Mouse (Mus musculus): ENCODE data around the gene Atp6v0e2. TPM values are rescaled to one million over a fixed set of nuclear protein-coding genes. Genes with fewer than 3 reads are reported as not detected.

Gene Atp6v0e2
- polyA plus RNA-seq, 1 experiment from 2014 or later, result 23.3 TPM

GRCm38 (mm10) chr6:48534913-48535312 lies 2.5 kb upstream of the Atp6v0e2 start:
- H3K4me1 ChIP-seq (ENCODE audit: control insufficient read depth, insufficient read depth, low read length), result peaks cover 9% of the 10 kb centered on the region; the same call in 1 of the 2 replicates
- H3K9ac ChIP-seq (ENCODE audit: low read length), result no peak overlapping the region
- H3K27me3 ChIP-seq (ENCODE audit: control insufficient read depth, insufficient read depth, low read length), result no peaks in the 10 kb centered on the region
- H3K4me2 ChIP-seq (ENCODE audit: low read depth, low read length), result no peak overlapping the region
- WGBS, result 84% methylated on average over 8 of the region's 8 CpGs
- ATAC-seq (ENCODE audit: insufficient read depth, low FRiP score), result no peak
- H3K27ac ChIP-seq (ENCODE audit: low read length), result no peak overlapping the region
- no peaks in the 10 kb centered on the region for H3K36me3 ChIP-seq (ENCODE audit: control insufficient read depth, insufficient read depth, low read length)
- no peak overlapping the region for H3K4me3 ChIP-seq (replicated peaks; ENCODE audit: low read length)
- H3K9me3 ChIP-seq (replicated peaks; ENCODE audit: control insufficient read depth, low read length), result no peaks in the 10 kb centered on the region

DNA sequence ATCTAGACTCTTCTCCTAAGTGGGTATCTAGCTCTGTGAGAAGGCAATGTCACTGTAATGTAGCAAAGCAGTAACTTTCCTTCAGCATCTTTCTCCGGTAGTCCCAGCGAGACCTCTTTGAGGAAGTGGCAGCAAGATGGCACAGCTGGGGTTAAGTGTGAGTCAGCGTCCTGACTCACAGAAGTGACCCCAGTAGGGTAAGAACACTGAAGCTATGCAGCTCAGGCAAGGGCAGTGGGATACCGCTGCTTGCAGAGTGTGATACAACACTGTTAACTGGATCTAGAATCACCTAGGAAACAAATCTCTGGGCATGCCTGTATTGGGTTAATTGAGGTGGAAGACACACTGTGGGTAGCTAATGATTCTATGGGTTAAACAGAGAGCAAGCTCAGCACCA lies 1.3 kb upstream of the Atp6v0e2 start:
- 59% methylated on average over 4 of the region's 4 CpGs for WGBS
- no peak for ATAC-seq (ENCODE audit: insufficient read depth, low FRiP score)

DNA sequence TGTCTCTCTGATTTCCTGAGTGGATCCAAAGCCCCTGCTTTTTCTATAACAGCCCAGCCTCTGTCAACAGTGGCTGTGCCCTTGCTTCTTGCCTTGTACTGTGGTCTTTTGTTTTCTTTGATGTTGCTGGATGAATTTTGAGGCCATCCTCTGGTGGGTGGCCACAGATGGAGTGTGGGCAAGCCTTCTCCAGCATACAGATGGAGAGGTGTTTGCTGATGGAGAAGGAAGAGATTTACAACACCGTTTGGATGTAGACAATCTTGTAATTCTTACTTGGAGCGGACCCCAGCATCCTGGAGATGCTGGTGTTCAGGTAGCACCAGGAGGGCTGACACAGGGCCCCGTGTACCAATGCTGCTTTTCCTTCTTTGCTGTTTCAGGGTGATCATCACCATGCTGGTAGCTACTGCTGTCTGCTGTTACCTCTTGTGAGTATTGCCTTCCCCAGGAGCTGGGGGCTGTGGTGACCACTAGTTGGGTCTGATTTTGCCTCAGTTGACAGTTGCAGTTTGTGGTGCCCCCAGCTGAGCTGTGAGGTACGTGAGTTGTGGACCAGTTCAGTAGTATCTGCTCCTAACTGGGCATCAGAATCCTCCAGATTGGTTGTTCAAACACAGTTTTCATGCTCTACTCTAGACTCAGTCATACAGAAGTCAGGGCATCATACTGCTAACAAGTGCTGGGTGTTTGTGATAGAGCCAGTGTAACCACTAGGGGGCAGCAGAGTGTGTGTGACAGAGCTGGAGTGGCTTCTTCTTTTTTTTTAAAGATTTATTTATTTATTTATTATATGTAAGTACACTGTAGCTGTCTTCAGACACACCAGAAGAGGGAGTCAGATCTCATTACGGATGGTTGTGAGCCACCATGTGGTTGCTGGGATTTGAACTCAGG lies 1.7 kb downstream of the Atp6v0e2 start:
- H3K4me2 ChIP-seq (ENCODE audit: low read depth, low read length), result no peak overlapping the region
- no peak overlapping the region for H3K27ac ChIP-seq (ENCODE audit: low read length)
- no peak overlapping the region for H3K4me3 ChIP-seq (replicated peaks; ENCODE audit: low read length)
- H3K9ac ChIP-seq (ENCODE audit: low read length), result 0 out of 2 replicates have a peak overlapping the region, but pooled peaks have one; percentile 20
- H3K27me3 ChIP-seq (ENCODE audit: control insufficient read depth, insufficient read depth, low read length), result no peaks in the 10 kb centered on the region
- no peak for ATAC-seq (ENCODE audit: insufficient read depth, low FRiP score)
- WGBS, result 75% methylated on average over 5 of the region's 5 CpGs
- no peaks in the 10 kb centered on the region for H3K36me3 ChIP-seq (ENCODE audit: control insufficient read depth, insufficient read depth, low read length)
- H3K9me3 ChIP-seq (replicated peaks; ENCODE audit: control insufficient read depth, low read length), result no peaks in the 10 kb centered on the region
- peaks cover 16% of the 10 kb centered on the region; the same call in 1 of the 2 replicates for H3K4me1 ChIP-seq (ENCODE audit: control insufficient read depth, insufficient read depth, low read length)

More for the DNA sequence above, 1.3 kb upstream of the Atp6v0e2 start:
- H3K4me2 ChIP-seq (ENCODE audit: low read depth, low read length), result no peak overlapping the region
- no peaks in the 10 kb centered on the region for H3K9me3 ChIP-seq (replicated peaks; ENCODE audit: control insufficient read depth, low read length)
- H3K27me3 ChIP-seq (ENCODE audit: control insufficient read depth, insufficient read depth, low read length), result no peaks in the 10 kb centered on the region
- no peak overlapping the region for H3K9ac ChIP-seq (ENCODE audit: low read length)
- H3K4me3 ChIP-seq (replicated peaks; ENCODE audit: low read length), result no peak overlapping the region
- no peak overlapping the region for H3K27ac ChIP-seq (ENCODE audit: low read length)
- peaks cover 9% of the 10 kb centered on the region; the same call in 1 of the 2 replicates for H3K4me1 ChIP-seq (ENCODE audit: control insufficient read depth, insufficient read depth, low read length)
- H3K36me3 ChIP-seq (ENCODE audit: control insufficient read depth, insufficient read depth, low read length), result no peaks in the 10 kb centered on the region

DNA sequence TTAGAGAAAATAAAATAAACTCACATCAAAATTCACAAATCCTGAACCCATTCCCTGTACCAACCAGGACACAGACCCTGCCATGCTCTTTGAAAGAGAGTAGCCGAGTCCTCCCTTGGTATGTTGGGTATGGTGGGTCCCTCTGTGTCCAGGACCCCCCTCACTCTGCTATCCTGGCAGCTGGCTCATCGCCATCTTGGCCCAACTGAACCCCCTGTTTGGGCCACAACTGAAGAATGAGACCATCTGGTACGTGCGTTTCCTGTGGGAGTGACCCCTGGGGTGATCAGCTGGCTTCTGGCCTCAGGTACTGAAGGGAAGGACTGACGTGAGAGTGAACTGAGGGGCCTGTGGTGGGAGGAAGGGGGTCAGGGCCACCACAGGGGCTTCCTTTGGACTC lies 2.4 kb downstream of the Atp6v0e2 start:
- H3K27ac ChIP-seq (ENCODE audit: low read length), result no peak overlapping the region
- H3K27me3 ChIP-seq (ENCODE audit: control insufficient read depth, insufficient read depth, low read length), result no peaks in the 10 kb centered on the region
- H3K9ac ChIP-seq (ENCODE audit: low read length), result no peak overlapping the region
- ATAC-seq (ENCODE audit: insufficient read depth, low FRiP score), result no peak
- peaks cover 16% of the 10 kb centered on the region; the same call in 1 of the 2 replicates for H3K4me1 ChIP-seq (ENCODE audit: control insufficient read depth, insufficient read depth, low read length)
- 65% methylated on average over 5 of the region's 5 CpGs for WGBS
- no peaks in the 10 kb centered on the region for H3K9me3 ChIP-seq (replicated peaks; ENCODE audit: control insufficient read depth, low read length)
- H3K4me2 ChIP-seq (ENCODE audit: low read depth, low read length), result no peak overlapping the region
- H3K4me3 ChIP-seq (replicated peaks; ENCODE audit: low read length), result no peak overlapping the region
- no peaks in the 10 kb centered on the region for H3K36me3 ChIP-seq (ENCODE audit: control insufficient read depth, insufficient read depth, low read length)

DNA sequence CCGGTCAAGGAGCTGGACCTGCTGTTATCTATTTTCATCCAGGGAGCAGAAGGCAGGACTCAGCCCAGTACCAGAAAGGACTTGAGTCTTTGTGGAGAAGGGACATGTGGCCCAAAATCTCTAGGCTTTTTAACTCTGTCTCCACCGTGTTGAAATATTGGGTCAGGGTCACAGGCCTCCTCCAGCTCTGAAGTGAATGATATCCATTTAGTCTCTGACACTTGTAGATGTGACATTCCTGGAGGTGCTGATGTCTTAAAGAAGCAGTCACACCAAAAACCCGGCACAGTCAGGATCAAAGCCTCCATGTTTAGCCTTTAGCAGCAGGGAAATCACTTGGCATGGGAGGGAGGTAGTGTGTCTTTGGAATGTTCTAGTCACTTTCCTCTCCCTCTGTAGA lies 3.3 kb downstream of the Atp6v0e2 start:
- no peaks in the 10 kb centered on the region for H3K36me3 ChIP-seq (ENCODE audit: control insufficient read depth, insufficient read depth, low read length)
- no peak overlapping the region for H3K27ac ChIP-seq (ENCODE audit: low read length)
- no peaks in the 10 kb centered on the region for H3K27me3 ChIP-seq (ENCODE audit: control insufficient read depth, insufficient read depth, low read length)
- H3K9ac ChIP-seq (ENCODE audit: low read length), result no peak overlapping the region
- no peak overlapping the region for H3K4me3 ChIP-seq (replicated peaks; ENCODE audit: low read length)
- H3K4me2 ChIP-seq (ENCODE audit: low read depth, low read length), result no peak overlapping the region
- 42% methylated on average over 3 of the region's 3 CpGs for WGBS
- peaks cover 16% of the 10 kb centered on the region; the same call in 1 of the 2 replicates for H3K4me1 ChIP-seq (ENCODE audit: control insufficient read depth, insufficient read depth, low read length)
- no peaks in the 10 kb centered on the region for H3K9me3 ChIP-seq (replicated peaks; ENCODE audit: control insufficient read depth, low read length)
- no peak for ATAC-seq (ENCODE audit: insufficient read depth, low FRiP score)

DNA sequence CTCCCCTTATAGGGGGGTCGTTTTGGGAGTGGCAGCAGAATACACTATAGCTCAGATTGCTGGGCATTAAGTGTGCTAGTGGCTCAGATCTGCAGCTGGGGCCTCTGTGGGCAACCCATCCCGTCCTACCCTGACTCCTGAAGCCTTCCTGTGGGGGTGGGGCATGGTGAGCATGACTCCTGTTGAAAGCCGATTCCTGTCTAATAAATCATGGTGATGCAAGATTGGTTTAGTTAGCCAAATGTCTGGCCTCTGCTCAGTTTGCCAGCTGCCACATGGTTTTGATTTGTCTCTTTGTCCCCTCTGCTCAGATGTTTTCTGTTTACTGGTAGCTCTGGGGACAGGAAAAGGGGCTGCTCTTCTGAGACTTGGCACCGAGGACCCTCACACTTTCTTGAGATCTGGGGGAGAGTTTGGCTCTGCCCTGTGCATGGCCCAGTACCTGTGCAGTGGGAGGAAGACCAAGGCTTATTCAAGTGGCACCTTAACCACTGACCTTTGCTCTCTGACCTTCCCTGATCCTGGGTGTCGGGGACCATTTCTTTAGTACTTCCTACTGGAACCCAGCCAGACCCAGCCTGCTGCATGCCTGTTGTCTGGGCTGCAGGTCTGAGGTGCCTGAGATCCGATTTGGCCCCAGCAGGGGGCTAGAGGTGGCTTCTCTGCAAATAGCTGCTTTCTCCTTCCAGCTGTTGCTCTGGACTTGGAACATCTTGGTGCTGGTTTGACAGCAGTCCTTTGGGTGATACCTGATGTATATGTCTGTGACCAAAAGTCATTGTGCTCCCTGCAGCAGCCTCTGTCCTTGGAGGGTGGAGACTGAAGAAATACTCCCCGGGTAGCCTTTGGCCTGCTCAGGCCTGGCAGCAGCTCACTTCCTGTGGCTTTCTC lies 4.4 kb downstream of the Atp6v0e2 start:
- peaks cover 16% of the 10 kb centered on the region; the same call in 1 of the 2 replicates for H3K4me1 ChIP-seq (ENCODE audit: control insufficient read depth, insufficient read depth, low read length)
- H3K9me3 ChIP-seq (replicated peaks; ENCODE audit: control insufficient read depth, low read length), result no peaks in the 10 kb centered on the region
- no peak overlapping the region for H3K9ac ChIP-seq (ENCODE audit: low read length)
- H3K4me3 ChIP-seq (replicated peaks; ENCODE audit: low read length), result no peak overlapping the region
- H3K27me3 ChIP-seq (ENCODE audit: control insufficient read depth, insufficient read depth, low read length), result no peaks in the 10 kb centered on the region
- no peak overlapping the region for H3K4me2 ChIP-seq (ENCODE audit: low read depth, low read length)
- H3K36me3 ChIP-seq (ENCODE audit: control insufficient read depth, insufficient read depth, low read length), result no peaks in the 10 kb centered on the region
- H3K27ac ChIP-seq (ENCODE audit: low read length), result no peak overlapping the region
- WGBS, result 25% methylated on average over 7 of the region's 7 CpGs
- ATAC-seq (ENCODE audit: insufficient read depth, low FRiP score), result no peak

- WGBS, result 77% methylated on average over 3 of the region's 3 CpGs
- ATAC-seq (ENCODE audit: insufficient read depth, low FRiP score), result no peak
These were observed 5.2 kb downstream of the Atp6v0e2 start for GRCm38 (mm10) chr6:48542631-48543030.

GRCm38 (mm10) chr6:48545251-48545650 lies 7.8 kb downstream of the Atp6v0e2 start:
- no peaks in the 10 kb centered on the region for H3K27me3 ChIP-seq (ENCODE audit: control insufficient read depth, insufficient read depth, low read length)
- no peak overlapping the region for H3K9ac ChIP-seq (ENCODE audit: low read length)
- H3K9me3 ChIP-seq (replicated peaks; ENCODE audit: control insufficient read depth, low read length), result no peaks in the 10 kb centered on the region
- no peak for ATAC-seq (ENCODE audit: insufficient read depth, low FRiP score)
- no peak overlapping the region for H3K4me2 ChIP-seq (ENCODE audit: low read depth, low read length)
- H3K27ac ChIP-seq (ENCODE audit: low read length), result no peak overlapping the region
- H3K4me1 ChIP-seq (ENCODE audit: control insufficient read depth, insufficient read depth, low read length), result 0 out of 2 replicates have a peak, but pooled peaks cover 7% of the 10 kb centered on the region
- 76% methylated on average over 5 of the region's 5 CpGs for WGBS
- H3K4me3 ChIP-seq (replicated peaks; ENCODE audit: low read length), result no peak overlapping the region
- no peaks in the 10 kb centered on the region for H3K36me3 ChIP-seq (ENCODE audit: control insufficient read depth, insufficient read depth, low read length)

More at GRCm38 (mm10) chr6:48542631-48543030, 5.2 kb downstream of the Atp6v0e2 start:
- Histone ChIP-seq H3K27me3 (ENCODE audit: control insufficient read depth, insufficient read depth, low read length) (no peaks in the 10 kb centered on the region), H3K4me3 (replicated peaks; ENCODE audit: low read length) (no peak overlapping the region), H3K4me2 (ENCODE audit: low read depth, low read length) (no peak overlapping the region), H3K9ac (ENCODE audit: low read length) (no peak overlapping the region), H3K36me3 (ENCODE audit: control insufficient read depth, insufficient read depth, low read length) (no peaks in the 10 kb centered on the region), H3K27ac (ENCODE audit: low read length) (no peak overlapping the region), H3K9me3 (replicated peaks; ENCODE audit: control insufficient read depth, low read length) (no peaks in the 10 kb centered on the region), H3K4me1 (ENCODE audit: control insufficient read depth, insufficient read depth, low read length) (0 out of 2 replicates have a peak, but pooled peaks cover 9% of the 10 kb centered on the region)

All from stomach, embryonic 16.5 days (tissue).